Mouse (Mus musculus): Measurements from ENCODE around the gene Gdf11. TPM values are rescaled to one million over a fixed set of nuclear protein-coding genes. Genes with fewer than 3 reads are reported as not detected.
A peak's percentile ranks its signal among the peaks of the same experiment; 100 is the strongest.

Gdf11 gene
- polyA plus RNA-seq, 1 experiment from 2014 or later, result 6.3 TPM

DNA sequence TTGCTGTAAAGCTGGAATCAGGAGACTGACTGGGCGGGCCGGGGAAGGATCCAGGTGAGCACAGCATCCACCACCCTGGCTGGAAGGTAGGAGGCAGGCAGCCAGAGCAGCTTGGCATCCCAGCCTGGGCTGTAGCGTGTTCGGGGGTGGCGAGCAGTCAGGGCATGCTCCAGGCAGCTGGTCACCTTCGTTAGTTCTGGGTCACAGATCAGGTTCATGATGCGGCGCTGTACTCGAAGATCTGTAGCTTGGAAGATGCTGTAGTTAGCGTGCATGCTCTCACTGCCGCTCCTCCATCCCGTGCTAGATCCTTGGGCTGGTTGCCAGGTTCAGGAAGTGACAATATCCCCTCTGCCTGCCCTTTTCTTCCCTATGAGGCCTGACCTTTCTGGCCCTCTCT, 22.2 kb upstream of the Gdf11 start:
- ATAC-seq, result peak; percentile 3; the same call in 1 of the 2 replicates
- Histone ChIP-seq H3K9me3 (replicated peaks; ENCODE audit: control insufficient read depth, low read length) (no peaks in the 10 kb centered on the region), H3K4me3 (ENCODE audit: low read depth, low read length) (no peak overlapping the region), H3K4me1 (ENCODE audit: control insufficient read depth, insufficient read depth, low read length) (no peaks in the 10 kb centered on the region), H3K9ac (ENCODE audit: low read length) (no peak overlapping the region), H3K27me3 (replicated peaks; ENCODE audit: control insufficient read depth, insufficient read depth, low read length) (no peaks in the 10 kb centered on the region; the same call in 1 of the 2 replicates), H3K4me2 (ENCODE audit: low read length) (no peak overlapping the region), H3K27ac (ENCODE audit: low read depth, low read length) (no peak overlapping the region), H3K36me3 (ENCODE audit: control insufficient read depth, insufficient read depth, low read length) (peaks cover 13% of the 10 kb centered on the region; the same call in 1 of the 2 replicates)
- no peak for DNase-seq (ENCODE audit: low spot score)
- 85% methylated on average over 12 of the region's 12 CpGs for WGBS

DNA sequence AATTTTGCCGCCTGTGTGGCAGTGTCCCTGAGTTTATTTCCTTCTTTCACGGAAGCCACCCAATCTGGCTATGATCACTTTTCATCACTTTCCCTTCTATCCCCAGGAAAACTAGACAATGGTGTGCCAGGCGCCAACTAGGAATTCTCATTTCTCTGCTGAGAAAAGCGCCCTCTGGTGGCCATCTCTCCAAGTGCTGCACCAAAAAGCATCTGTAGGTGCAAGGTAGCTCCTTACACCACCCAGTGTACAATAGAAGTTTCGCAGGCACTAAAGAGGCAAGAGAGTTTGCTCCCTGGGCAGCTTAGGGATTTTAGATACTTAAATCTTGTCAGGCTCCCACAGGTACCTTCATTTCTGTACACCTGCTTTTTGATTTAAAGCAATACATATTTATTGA, 21.7 kb upstream of the Gdf11 start:
- DNase-seq (ENCODE audit: low spot score) (peak; percentile 94), ATAC-seq (peak; percentile 50)
- Histone ChIP-seq H3K27ac (ENCODE audit: low read depth, low read length) (no peak overlapping the region), H3K9ac (ENCODE audit: low read length) (no peak overlapping the region), H3K4me3 (ENCODE audit: low read depth, low read length) (no peak overlapping the region), H3K9me3 (replicated peaks; ENCODE audit: control insufficient read depth, low read length) (no peaks in the 10 kb centered on the region), H3K4me1 (ENCODE audit: control insufficient read depth, insufficient read depth, low read length) (no peaks in the 10 kb centered on the region), H3K4me2 (ENCODE audit: low read length) (no peak overlapping the region), H3K27me3 (replicated peaks; ENCODE audit: control insufficient read depth, insufficient read depth, low read length) (no peaks in the 10 kb centered on the region; the same call in 1 of the 2 replicates), H3K36me3 (ENCODE audit: control insufficient read depth, insufficient read depth, low read length) (peaks cover 13% of the 10 kb centered on the region; the same call in 1 of the 2 replicates)
- WGBS, result 4% methylated on average over 5 of the region's 5 CpGs

DNA sequence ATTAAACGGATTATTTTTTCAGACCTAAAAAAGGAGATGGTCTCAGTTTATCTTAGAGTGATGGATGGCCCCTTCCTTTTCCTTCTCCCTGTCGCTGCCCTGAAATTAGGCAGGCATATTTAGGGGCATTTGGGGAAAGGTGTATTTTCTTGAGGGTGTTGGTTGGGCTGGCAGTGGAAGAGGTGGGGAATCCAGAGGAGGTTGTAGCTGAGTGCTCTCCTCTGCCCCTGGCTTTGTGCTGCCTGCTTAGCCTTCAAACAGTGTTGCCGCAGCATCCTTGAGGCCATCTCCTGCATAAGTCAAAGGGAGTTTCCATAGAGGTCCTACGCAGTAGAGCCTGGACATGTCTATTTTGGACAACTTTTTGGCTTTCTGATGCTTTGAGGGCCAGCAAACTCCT, 21.3 kb upstream of the Gdf11 start:
- H3K4me2 ChIP-seq (ENCODE audit: low read length), result no peak overlapping the region
- ATAC-seq, result no peak
- DNase-seq (ENCODE audit: low spot score), result no peak
- H3K4me1 ChIP-seq (ENCODE audit: control insufficient read depth, insufficient read depth, low read length), result no peaks in the 10 kb centered on the region
- H3K4me3 ChIP-seq (ENCODE audit: low read depth, low read length), result no peak overlapping the region
- H3K9me3 ChIP-seq (replicated peaks; ENCODE audit: control insufficient read depth, low read length), result no peaks in the 10 kb centered on the region
- WGBS, result 83% methylated on average over 4 of the region's 4 CpGs
- H3K36me3 ChIP-seq (ENCODE audit: control insufficient read depth, insufficient read depth, low read length), result peaks cover 9% of the 10 kb centered on the region; the same call in 1 of the 2 replicates
- H3K9ac ChIP-seq (ENCODE audit: low read length), result no peak overlapping the region
- H3K27me3 ChIP-seq (replicated peaks; ENCODE audit: control insufficient read depth, insufficient read depth, low read length), result no peaks in the 10 kb centered on the region; the same call in 1 of the 2 replicates
- H3K27ac ChIP-seq (ENCODE audit: low read depth, low read length), result no peak overlapping the region

DNA sequence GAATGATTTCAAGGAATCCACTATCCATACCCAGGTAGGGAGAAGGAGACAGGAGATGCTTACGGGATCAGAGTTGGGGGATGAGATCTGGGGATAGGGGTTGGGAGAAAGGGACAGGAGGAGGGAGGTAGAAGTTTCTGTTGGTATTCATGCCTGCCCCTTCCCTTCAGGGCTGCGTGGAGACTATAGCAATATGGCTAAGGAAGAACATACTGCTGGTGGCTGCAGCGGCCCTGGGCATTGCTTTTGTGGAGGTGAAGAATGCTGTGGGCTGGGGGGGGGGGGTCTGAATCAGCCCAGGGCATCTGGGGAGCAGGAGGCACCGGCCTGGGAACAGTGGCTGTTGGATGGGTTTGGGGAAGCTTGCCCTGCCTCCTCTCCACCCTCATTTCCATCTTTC, 20.8 kb upstream of the Gdf11 start:
- Histone ChIP-seq H3K36me3 (ENCODE audit: control insufficient read depth, insufficient read depth, low read length) (0 out of 2 replicates have a peak, but pooled peaks cover 4% of the 10 kb centered on the region), H3K27ac (ENCODE audit: low read depth, low read length) (no peak overlapping the region), H3K27me3 (replicated peaks; ENCODE audit: control insufficient read depth, insufficient read depth, low read length) (no peaks in the 10 kb centered on the region; the same call in 1 of the 2 replicates), H3K9me3 (replicated peaks; ENCODE audit: control insufficient read depth, low read length) (no peaks in the 10 kb centered on the region), H3K4me1 (ENCODE audit: control insufficient read depth, insufficient read depth, low read length) (no peaks in the 10 kb centered on the region), H3K4me2 (ENCODE audit: low read length) (no peak overlapping the region), H3K9ac (ENCODE audit: low read length) (no peak overlapping the region), H3K4me3 (ENCODE audit: low read depth, low read length) (no peak overlapping the region)
- DNase-seq (ENCODE audit: low spot score), result no peak
- ATAC-seq, result no peak
- 81% methylated on average over 4 of the region's 4 CpGs for WGBS

DNA sequence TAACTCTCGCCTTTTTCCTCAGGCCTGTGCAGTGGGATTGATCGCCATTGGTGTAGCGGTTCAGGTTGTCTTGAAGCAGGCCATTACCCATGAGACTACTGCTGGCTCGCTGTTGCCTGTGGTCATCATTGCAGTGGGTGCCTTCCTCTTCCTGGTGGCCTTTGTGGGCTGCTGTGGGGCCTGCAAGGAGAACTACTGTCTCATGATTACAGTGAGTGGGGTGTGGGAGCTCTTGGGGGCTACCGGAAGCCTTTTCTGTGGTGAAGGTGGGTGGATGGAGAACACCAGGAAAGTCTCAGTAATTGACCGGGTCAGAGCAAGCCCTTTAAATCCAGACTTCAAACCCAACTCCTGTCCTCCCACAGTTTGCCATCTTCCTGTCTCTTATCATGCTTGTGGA, 19.9 kb upstream of the Gdf11 start:
- DNase-seq (ENCODE audit: low spot score) (no peak), ATAC-seq (no peak)
- H3K27me3 ChIP-seq (replicated peaks; ENCODE audit: control insufficient read depth, insufficient read depth, low read length), result no peaks in the 10 kb centered on the region; the same call in 1 of the 2 replicates
- no peak overlapping the region for H3K9ac ChIP-seq (ENCODE audit: low read length)
- no peaks in the 10 kb centered on the region for H3K4me1 ChIP-seq (ENCODE audit: control insufficient read depth, insufficient read depth, low read length)
- no peak overlapping the region for H3K4me2 ChIP-seq (ENCODE audit: low read length)
- no peaks in the 10 kb centered on the region for H3K36me3 ChIP-seq (ENCODE audit: control insufficient read depth, insufficient read depth, low read length)
- no peak overlapping the region for H3K4me3 ChIP-seq (ENCODE audit: low read depth, low read length)
- 89% methylated on average over 6 of the region's 6 CpGs for WGBS
- H3K27ac ChIP-seq (ENCODE audit: low read depth, low read length), result no peak overlapping the region
- no peaks in the 10 kb centered on the region for H3K9me3 ChIP-seq (replicated peaks; ENCODE audit: control insufficient read depth, low read length)

DNA sequence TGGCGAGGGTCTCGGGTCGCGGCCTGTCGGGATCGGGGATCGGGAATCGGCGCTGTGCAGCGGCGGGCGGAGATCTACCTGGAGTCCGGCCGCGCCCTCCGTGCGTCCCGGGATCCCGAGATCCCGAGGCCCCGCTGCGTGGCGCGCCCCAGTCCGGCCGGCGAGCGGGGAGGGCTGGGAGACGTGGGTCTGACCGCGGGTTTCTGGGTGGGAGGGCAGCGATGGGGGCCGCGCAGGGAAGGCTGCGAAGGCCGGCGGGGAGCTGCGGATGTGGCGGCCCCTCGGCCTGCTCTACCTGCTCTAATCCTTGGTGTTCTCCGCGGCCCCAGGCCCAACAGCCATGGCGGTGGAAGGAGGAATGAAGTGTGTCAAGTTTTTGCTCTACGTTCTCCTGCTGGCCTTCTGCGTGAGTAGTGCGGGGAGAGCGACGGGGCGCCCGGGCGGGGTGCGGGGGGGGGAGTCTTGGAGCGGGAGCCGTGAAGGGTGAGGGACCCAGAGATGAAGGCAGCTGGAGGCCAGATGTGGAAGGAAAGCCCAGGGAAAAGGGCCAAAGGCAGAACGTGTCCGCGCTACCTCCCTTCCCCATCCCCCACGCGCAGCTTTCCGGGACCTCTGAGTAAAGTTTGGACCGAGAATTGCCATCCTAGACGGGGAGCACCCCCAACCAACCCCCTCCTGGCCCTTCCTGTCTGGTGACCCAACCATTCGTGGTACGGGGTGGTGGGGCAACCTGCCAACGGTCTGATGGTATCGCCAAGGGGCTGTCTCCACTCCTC, 18.7 kb upstream of the Gdf11 start:
- Histone ChIP-seq H3K36me3 (ENCODE audit: control insufficient read depth, insufficient read depth, low read length) (no peaks in the 10 kb centered on the region), H3K27ac (ENCODE audit: low read depth, low read length) (0 out of 2 replicates have a peak overlapping the region, but pooled peaks have one; percentile 27), H3K4me2 (ENCODE audit: low read length) (peak overlapping the region; percentile 83), H3K4me1 (ENCODE audit: control insufficient read depth, insufficient read depth, low read length) (no peaks in the 10 kb centered on the region), H3K4me3 (ENCODE audit: low read depth, low read length) (peak overlapping the region; percentile 70), H3K27me3 (replicated peaks; ENCODE audit: control insufficient read depth, insufficient read depth, low read length) (no peaks in the 10 kb centered on the region; the same call in 1 of the 2 replicates), H3K9ac (ENCODE audit: low read length) (peak overlapping the region; percentile 84), H3K9me3 (replicated peaks; ENCODE audit: control insufficient read depth, low read length) (no peaks in the 10 kb centered on the region)
- ATAC-seq (peak; percentile 41), DNase-seq (ENCODE audit: low spot score) (peak; percentile 49)
- WGBS, result 2% methylated on average over 53 of the region's 66 CpGs

DNA sequence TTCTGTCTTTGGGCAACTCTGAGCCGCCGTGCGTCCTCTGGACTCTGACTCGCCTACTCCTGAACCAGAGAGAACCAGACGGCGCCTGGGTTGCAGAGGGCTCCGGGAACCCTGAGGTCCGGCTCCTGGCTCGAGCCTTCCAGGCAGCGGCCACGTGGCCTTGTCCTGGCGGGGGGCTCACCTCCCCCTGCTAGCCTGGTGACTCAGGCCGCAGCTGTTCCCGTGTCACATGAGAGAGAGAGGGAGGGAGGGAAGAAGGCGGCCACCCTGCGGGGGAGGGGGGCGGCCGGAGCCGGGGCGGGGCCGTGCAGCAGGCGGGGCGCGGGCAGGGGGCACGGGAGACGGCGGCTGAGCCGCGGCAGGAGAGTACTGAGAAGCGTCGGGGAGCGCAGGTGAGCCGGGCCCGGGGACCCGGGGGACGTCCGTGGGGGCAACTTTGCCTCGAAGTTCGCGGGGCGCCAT, 18.1 kb upstream of the Gdf11 start:
- ATAC-seq, result peak; percentile 68
- Histone ChIP-seq H3K27ac (ENCODE audit: low read depth, low read length) (0 out of 2 replicates have a peak overlapping the region, but pooled peaks have one; percentile 27), H3K9ac (ENCODE audit: low read length) (peak overlapping the region; percentile 84), H3K36me3 (ENCODE audit: control insufficient read depth, insufficient read depth, low read length) (no peaks in the 10 kb centered on the region), H3K4me3 (ENCODE audit: low read depth, low read length) (peak overlapping the region; percentile 70), H3K27me3 (replicated peaks; ENCODE audit: control insufficient read depth, insufficient read depth, low read length) (no peaks in the 10 kb centered on the region; the same call in 1 of the 2 replicates), H3K9me3 (replicated peaks; ENCODE audit: control insufficient read depth, low read length) (no peaks in the 10 kb centered on the region), H3K4me2 (ENCODE audit: low read length) (peak overlapping the region; percentile 83), H3K4me1 (ENCODE audit: control insufficient read depth, insufficient read depth, low read length) (no peaks in the 10 kb centered on the region)
- WGBS, result under 1% methylated on average over 29 of the region's 41 CpGs
- peak; percentile 78 for DNase-seq (ENCODE audit: low spot score)

DNA sequence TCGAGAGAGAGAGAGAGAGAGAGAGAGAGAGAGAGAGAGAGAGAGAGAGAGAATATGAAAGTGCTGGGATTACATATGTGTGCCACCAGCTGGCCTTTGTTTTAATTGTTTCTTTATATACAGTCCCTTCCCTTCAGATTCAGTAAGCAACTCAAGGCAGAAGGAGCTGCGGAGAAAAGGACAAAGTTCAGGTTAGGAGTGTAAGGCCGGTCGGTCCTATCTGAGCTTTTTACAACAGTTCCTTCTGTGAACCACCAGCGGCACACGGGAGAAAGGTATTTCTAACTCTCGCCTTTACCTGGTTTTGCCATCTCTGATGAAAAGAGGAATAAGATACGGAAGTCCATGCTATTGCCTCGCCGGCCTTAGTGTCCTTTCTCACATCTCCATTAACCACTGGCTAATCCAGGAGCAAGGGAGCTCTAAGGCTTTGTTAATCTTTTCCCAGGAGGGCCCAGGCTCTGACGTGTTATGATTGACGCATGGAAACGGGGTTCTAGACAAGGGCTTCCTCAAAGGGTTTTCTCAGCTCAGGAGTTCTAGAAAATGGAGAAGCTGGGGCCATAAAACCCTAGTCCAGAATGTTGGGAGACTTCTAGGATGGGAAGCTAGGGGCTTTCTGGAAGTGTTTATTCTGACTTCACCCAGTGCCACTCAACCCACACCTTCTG, 17.4 kb upstream of the Gdf11 start:
- H3K27me3 ChIP-seq (replicated peaks; ENCODE audit: control insufficient read depth, insufficient read depth, low read length), result no peaks in the 10 kb centered on the region; the same call in 1 of the 2 replicates
- 0 out of 2 replicates have a peak overlapping the region, but pooled peaks have one; percentile 18 for H3K27ac ChIP-seq (ENCODE audit: low read depth, low read length)
- no peaks in the 10 kb centered on the region for H3K4me1 ChIP-seq (ENCODE audit: control insufficient read depth, insufficient read depth, low read length)
- H3K36me3 ChIP-seq (ENCODE audit: control insufficient read depth, insufficient read depth, low read length), result no peaks in the 10 kb centered on the region
- H3K4me2 ChIP-seq (ENCODE audit: low read length), result peak overlapping the region; percentile 83
- peak overlapping the region; percentile 84; the same call in 1 of the 2 replicates for H3K9ac ChIP-seq (ENCODE audit: low read length)
- DNase-seq (ENCODE audit: low spot score), result no peak
- H3K9me3 ChIP-seq (replicated peaks; ENCODE audit: control insufficient read depth, low read length), result no peaks in the 10 kb centered on the region
- no peak for ATAC-seq
- H3K4me3 ChIP-seq (ENCODE audit: low read depth, low read length), result peak overlapping the region; percentile 70
- WGBS, result 64% methylated on average over 13 of the region's 13 CpGs
